Mouse (Mus musculus): ENCODE measurements at regions not wholly inside any gene's neighbourhood (a gene's known extent, or its start where the extent isn't known, plus 50 kb on each side); places are given as distances from the start of the nearest gene placed in this dataset.

DNA sequence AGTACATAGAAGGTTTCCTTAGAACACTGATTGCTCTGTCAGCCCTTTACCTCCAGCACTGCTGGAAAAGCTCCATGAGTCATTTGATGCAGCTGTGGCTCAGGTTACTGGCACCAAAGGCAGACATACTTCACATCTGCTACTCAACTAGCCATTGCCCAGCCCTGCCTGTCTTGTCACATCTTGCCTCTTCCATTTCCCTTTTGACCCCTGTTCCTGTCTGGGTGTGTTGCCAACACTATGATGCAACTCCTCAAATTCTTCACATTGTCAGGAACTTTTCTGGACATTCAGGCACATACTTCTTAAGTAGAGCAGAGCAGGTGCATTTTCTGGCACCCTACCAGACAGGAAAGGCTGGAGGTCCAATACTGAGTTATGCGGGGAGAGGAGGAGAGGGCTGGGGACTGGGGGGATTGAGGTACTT, 202.3 kb downstream of the 1700064H15Rik start:
- 0 out of 3 replicates have a peak, but pooled peaks have one; percentile 11 for TF ChIP-seq TAL1 (IDR thresholded peaks at IDR 0.05; ENCODE audit: low read length)
- no peak for TF ChIP-seq GATA1 (IDR thresholded peaks at IDR 0.05; ENCODE audit: low read length)
